Mouse (Mus musculus) c-Kit-positive CD71-positive TER-119-positive erythroid progenitor cells, embryonic 14.5 days (primary cell): Measurements from ENCODE around the gene Usp2.

Experiments used
- DNase-seq: peaks from one replicate; pipeline ENCODE4 v3.0.0-alpha.2; 2013; ENCODE audit warnings: low spot score

Gene Usp2

DNA sequence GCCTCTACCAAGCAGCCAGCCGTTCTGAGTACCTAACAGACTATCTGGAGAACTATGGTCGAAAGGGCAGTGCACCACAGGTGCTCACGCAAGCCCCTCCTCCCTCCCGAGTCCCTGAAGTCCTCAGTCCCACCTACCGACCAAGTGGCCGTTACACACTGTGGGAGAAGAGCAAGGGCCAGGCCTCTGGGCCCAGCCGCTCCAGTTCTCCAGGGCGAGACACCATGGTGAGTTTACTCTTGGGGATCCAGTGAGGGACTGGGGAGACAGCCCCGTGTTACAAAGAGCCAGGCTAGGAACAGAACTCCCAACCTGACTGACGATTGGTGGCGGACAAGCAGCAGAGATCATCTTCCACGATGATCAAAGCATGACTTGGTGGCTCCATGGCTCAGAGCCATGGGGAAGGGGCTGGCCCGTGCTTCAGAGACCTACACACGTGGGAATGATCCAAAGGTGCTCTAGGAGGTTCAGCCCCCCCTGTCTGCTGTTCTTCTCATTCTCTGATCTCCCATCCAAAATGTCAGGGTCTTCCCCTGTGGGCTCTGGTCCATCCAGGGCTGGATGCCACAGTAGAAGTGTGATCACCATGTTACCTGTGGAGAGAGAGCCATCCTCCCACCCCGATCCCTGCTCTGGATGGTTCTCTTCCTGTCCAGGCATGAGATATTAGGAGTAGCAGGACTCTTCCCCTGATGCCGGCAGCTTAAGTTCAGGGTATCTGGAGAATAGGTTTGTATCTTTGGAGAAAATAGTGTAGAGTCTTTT is 9.4 kb downstream of the Usp2 start:
- no peak for DNase-seq

DNA sequence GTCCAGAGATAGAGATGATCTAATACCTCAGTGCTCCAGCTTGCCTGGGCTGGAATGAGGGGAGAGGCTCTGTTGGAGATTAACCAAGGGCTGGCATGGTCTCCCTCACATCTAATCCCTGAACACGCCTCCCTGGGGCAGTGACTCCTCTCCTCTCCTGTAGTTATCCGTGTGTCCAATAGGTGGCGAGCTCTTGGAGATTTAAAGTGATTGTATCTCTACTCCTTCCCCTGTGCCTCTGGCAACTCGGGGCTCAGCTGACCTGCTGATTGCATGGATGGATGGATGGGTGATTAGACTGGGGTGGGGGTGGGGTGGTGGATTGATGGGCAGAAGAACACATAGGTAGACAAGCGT is 9.9 kb downstream of the Usp2 start:
- DNase-seq, result peak; percentile 55

DNA sequence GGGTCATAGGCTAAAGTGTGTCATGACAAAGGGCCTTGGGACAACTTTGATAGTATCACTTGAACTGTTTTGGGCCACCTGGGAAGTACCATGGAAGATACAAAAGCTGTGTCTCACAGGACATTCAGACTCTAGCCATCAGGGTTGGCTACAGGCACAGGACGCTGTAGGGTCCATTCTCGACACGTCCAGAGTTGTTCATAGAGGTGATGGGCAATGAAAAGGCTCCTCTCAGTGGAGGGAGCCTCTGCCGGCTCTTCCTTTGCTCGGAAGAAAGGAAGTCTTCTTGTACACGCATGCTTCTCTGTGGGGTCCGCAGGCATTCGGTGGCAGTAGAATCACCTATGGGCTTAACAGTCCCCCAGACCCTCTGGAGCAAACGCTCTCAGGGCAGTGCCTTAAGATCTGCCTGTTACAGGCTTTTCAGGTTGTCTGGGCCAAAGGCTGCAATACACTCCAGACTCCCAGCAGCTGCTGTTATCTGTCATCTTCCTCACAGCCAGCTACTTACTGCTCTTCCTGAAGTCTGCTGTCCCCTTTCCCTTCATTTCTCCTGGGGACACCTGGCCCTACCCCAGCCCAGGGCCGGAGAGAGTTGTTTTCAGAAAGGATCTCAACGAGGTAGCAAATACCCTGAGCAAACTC is 10.6 kb downstream of the Usp2 start:
- DNase-seq, result no peak

DNA sequence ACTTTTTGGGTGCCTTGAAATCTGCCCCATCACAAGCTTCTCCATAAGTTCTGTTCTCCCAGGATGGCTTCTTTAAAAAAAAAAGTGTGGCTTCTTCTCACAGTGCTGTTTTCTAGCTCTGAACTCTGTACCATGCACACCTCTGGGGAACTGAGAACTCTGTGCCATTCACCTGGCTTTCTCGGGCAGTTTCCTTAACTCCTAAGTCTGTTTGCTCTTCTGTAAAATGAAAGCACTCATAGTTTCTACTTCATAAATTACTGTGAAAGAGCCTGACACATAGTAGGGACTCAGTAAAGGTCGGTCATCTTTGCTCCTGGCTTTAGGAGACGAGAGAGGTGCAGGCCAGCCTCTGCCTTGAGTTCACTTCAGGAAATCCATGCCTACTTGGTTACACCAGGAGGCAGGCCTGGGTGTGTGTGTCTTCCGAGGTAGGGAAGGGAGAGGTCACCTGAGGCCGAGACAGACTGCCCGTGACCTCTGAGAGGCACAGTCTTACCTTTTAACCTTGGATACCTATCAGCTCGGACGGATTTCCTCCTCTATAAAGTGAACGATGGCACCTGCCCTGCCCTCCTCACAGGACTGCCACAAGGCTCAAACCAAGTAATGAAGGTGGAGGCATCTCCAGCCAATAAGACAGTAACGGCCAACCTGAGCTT is 11.4 kb downstream of the Usp2 start:
- DNase-seq, result no peak

DNA sequence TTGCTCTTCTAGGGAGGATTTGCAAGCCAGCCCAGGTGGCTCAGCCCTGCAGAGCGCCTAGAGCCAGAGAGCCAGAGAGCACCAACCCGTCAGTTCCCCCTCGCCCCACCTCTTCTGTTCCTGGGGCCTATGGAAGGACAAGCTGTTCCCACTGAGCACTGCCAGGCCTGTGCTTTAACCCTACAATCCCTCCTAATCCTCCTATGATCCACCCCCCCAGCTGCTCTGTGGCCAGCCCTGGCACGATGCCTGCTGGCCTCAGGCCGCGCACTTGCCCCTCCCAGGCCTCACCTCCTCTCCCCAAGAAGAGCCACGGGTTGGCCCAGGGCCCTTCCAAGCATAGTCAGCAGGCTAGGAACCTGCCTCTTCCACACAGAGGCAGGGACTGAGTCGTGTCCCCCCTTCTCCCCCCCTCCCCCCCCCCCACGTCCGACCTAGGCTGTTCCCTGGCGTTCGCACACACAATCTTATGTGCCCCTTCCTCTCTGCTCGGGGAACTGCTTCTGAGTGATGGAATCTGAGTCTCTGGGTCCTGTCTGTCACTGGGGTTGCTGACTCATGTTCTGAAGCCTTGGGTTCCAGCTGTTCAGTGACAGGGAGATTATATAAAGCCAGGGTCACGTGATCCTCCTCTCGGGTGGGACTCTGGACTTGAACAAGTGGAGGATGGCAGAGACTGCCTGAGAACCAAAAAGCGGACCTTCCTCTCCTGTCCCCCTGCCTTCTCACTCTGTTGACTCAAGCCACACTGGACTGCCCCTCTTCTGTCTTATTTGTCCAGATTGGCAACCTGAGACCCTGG is 12.3 kb downstream of the Usp2 start:
- DNase-seq, result no peak

DNA sequence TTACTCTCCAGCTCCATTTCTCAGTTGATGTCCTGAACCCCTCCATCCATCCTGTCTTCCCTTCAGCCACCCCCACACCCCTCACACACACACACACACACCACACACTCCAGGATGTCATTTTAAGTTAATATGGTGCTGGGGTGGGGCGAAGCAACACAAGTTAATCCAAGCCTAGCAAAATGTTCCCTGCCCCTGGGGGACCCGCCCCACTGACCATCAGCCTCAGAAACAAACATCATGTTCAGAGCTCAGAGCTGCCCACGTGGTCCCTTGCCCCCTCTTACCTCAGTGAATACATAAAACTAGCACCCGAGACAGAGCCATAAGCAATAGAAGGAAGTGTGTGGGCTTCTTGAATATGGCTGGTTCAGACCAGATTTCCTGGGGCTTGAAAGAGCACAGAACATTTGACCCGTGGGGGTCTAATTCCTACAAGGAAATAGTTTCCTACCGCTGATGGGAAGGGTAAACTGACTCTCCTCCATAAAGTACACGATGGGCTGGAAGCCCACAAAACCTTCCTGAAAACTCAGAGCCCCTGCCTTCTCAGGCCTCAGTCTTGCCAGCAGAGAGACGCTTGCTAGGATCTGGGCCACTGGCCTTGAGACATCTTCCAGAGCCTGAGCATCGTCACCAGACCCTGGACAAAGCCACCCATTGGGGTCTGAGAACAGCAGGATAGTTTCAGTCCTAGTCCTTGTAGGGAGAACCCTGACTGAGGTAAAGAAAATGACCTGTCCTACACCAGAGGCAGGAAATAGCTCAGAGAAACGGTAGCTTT is 13.4 kb downstream of the Usp2 start:
- DNase-seq, result no peak

DNA sequence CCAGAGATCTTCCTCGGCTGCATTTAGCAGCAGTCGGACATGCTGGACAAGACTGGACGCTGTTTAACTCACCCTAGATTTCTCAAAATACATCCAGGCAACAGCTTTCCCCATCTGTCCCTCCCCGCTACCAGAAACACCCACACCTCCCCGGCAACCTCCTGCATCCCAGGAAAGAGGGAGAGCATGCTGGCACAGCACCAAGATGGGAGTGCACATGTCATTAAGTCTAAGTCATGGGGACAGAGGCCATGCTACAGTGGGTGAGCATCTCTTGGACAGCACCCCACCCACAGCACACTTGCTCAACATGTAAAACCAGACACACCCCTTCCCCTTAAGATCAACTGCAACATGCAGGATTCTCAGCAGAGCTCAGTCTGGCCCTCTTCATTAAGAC is 14.1 kb downstream of the Usp2 start:
- DNase-seq, result no peak

DNA sequence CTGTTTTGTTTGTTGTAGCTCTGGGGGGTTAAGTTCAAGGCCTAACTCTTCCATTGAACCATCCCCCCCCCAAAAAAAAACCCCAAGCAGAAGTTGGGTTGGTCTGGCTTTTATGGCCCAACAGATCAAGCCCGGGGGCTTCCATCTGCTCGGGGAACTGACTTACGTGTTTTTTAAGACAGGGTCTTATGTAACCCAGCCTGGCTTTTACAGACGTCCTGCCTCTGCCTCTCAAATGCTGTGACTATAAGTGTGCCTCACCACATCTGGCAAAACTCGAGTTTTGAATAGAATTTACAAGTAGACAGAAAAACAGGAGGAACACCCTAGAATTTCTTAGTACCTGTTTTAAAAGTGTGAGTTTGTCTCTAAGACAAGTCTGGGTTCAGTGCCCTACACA is 14.8 kb downstream of the Usp2 start:
- no peak for DNase-seq

DNA sequence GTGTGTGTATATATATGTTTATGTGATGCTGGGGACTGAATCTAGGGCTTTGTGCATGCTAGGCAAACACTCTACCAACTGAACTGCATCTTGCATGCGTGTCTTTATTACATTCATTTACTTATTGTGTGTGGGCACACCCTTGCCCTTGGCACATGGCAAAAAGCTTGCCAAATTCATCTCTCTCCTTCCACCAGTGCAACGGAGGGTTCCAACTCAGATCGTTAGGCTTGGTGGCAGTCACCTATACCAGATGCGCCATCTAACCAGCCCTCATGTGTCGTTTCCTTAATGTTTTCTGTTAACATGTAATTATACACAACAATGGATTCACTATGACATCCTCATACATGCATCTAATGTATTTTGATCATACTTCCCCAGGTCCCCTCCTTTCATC is 15.4 kb downstream of the Usp2 start:
- no peak for DNase-seq

DNA sequence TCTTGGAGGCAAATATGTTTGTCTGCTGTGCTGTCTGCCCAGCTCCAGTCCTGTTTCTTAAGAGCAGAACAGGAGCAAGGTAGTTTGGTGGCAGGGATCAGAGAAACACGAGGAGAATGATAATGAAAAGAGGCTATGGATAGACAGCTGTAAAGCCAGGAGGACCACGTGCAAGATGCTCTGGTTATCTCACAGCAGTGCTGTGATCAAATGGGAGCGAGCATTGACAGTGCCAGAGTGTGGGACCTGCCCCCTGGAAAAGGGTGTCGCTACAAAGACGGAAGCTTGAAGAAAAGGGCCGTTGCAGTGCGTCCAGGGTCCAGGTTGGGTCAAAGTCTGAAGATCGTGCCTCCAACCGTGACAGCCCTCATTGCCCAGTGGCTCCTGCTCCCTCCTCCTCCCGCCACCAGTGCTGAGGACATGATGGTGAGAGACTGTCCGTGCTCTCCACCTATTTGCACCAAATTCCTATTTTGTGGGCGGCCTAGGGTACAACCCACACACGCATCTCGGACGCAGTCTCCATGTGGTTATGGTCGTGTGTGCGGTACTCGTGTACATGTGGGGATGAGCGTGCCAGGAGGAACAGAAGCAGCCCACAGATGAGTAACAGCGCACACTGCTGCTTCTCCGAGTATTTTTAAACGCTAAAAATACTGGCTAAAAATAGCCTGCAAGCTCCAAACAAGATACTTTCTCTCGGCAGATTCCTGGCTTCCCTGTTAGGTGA is 16.7 kb downstream of the Usp2 start:
- no peak for DNase-seq

DNA sequence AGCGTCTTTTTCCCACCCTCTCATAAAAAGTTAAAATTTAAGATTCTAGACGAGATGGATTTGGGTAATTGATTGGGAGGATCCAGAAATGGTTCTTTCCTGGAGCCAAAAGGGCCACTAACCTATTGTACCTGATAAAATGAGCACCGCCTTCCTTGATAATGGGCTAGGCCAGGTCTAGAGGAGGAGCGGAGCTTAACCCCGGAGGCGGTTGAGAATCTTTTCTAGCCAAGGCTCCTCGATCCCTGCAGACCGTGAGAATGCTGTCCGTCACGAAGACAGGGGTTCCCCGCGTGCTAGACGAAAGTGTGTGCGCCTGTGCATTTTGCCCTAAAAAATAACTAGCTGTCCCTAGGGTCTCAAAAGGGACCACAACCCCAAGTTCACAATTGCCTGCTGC is 17.4 kb downstream of the Usp2 start:
- DNase-seq, result no peak

DNA sequence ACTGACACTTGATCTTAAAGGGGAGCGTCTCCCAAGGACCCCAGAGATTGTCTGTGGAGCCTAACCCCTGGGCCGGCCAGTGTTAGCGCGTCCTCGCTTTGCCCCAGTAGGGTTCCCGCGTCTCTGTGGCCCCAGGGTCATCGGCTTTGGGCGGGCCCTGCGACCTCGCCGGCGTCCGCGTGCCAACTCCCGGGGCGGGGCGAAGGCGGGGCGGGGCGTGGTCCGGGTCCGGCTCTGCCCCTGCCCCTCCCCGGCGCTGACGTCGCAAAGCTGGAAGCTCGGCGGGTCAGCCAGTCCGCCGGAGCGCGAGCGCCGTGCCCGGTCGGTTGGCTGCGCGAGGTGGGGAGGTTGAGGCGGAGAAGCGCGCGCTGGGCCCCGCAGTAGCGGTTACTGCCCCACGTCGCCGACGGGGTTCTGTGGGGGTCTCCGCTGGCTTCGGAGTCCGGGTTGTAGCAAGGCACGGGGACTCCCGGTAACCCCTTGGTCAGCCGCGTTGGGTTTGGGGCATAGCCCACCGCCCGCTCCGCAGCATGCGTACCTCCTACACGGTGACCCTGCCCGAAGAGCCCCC is 17.9 kb downstream of the Usp2 start:
- peak; percentile 72 for DNase-seq

DNA sequence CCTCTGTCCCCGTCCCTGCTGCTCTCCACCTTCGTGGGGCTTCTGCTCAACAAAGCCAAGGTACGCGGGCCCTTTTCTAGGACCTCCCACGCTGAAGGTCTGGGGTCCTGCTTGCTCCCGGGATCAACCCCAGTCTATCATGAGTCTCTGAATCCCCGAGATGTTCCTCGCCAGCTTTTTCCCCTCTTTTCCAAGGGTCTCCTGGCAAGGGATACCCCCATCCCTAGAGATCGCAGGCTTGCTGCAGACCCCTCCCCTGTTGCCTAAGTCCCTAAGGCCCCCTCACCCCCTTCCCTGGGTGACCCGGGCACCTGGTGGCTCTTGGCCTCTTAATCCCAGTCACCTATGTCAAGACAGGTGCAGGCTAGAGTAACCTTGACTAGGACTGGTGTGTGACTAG is 18.5 kb downstream of the Usp2 start:
- DNase-seq, result no peak

DNA sequence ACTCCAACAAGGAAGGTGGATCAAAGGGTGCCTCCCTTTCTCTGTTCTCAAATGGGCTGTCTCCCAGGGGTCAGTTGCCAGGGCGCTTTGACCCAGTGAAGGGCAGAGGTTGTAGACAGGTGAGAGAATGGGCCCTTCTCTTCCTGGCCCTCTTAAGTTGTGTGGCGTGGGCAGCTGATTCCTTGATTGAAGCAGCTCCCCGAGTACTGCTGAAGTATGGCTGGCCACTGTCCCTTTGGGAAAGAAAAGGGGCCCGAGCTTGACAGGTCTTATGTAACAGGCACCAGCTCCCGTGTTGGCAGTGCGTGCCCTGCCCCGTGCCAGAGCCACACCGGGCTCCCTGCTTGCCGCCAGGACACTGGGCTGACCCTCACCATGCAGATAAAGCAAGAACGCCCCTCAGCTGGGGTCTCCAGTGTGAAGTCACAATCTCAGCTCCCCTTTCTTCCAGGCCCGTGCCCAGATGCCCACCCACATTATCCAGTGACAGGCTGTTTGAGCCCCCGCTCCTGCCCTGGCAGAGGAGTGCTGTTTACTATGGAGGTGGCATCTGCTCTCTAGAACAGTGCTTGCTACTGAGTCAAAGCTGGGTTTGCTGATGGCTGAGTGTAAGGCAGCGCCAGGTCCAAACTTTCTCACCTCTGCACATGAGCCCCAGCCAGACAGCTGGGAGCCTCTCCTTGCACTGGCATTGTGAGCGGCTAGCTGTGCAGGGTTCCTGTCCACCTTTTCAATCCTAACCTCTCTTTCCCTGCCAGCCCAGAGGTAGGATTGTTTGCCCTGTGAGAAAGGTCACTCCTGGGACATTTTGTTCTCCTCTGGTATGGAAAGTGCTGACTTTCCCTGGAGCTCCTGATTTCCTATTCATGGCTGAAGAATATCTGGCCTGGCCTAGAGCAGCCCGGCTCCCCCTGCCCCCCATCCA is 19.2 kb downstream of the Usp2 start:
- DNase-seq, result no peak

DNA sequence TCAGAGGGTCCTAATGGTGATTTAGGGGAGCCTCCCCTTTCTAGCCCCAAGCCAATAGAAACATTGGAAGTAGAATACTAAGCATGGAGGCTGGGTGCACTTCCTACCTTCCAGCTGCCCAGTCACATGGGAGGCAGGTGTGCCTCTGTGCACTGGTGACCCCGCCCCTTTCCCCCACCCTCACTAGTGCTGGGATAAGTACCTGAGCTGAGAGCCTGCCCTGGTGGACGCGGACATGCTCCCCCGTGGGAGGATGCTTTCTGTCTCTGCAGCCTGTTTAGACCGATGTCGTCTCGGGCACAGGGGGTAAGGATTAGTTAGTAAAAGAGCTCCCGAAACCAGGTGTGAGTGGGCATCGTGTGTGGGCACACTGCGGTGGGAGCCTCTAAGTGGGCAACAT is 20.1 kb downstream of the Usp2 start:
- DNase-seq, result no peak

DNA sequence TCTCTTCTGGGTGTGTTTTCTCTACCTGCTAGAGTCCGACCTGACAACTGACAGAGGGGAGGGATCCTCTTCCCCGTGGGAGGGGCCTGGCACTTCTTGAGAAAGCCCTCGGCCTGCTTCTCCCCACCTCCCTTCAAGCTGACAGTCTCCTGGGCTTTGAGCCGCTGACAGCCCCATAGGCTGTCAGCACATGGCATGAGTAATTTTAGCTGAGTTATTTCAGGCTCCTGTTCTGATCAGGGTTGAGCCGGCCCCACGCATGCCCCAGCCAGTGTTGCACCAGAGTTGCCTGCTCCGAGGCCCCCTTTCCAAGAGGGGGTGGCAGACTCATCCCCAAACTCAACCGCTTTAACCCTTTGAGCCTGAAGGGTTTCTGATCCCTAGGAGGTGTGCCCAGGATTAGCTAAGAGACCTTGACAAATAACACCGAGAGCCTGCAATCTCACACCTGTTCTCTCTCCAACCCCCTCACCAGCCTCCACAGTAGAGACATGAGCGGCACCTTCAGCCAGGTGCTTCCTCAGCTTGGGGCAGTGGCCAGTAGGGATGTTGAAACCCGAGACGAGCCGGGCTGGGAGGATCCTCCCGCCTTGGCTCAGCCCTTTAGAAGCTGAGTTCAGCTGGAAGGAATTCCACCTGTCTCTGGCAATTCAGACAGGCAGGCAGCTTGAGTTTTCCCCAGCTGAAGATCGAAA is 21.1 kb downstream of the Usp2 start:
- DNase-seq, result no peak

DNA sequence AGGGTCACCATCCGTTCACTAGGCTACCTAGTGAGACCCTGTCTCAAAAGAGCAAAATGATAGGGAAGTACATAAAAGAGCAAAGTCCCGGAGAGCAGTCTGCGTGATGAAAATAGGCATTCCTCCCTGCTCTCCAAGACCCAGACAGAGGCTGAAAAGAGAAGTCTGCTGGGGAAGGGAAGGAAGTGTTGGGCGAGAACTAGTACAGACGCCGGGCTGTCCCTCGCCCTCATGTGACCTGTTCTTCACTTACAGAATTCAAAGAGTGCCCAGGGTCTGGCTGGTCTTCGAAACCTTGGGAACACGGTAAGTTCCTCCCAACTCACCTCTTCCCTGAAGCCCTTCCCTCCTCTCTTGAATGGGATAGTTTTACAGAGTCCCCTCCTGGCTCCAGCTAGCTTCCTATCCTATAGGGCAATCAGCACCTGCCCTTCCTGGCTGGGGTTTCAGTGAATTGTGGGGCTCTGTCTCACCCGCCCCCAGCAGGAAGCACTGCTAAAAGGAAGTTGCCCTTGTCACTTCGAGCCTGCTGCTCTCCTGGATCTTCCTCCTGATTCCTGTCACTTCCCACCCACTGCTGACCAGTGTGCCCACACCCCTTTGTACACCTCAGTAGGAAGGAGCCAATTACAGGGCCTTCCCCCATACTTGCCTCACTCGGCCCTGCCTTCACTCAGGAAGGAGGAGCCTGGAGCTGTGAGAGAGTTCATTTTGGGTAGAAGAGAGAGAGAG is 22.2 kb downstream of the Usp2 start:
- DNase-seq, result no peak
